Mouse (Mus musculus) embryonic fibroblast, embryonic 13.5 days (primary cell): Measurements from ENCODE around the gene Macrod2.

Experiments used
- CTCF ChIP-seq: IDR thresholded peaks from 2 replicates; pipeline ENCODE4 v1.5.1; 2011; ENCODE audit warnings: mild to moderate bottlenecking, control low read depth, low read length, moderate library complexity, borderline replicate concordance; ENCODE audit not compliant: insufficient read depth
- POLR2A ChIP-seq: IDR thresholded peaks from 2 replicates; pipeline ENCODE4 v1.6.1; 2011; ENCODE audit warnings: low read depth, mild to moderate bottlenecking, control low read depth, low read length, moderate library complexity

DNA sequence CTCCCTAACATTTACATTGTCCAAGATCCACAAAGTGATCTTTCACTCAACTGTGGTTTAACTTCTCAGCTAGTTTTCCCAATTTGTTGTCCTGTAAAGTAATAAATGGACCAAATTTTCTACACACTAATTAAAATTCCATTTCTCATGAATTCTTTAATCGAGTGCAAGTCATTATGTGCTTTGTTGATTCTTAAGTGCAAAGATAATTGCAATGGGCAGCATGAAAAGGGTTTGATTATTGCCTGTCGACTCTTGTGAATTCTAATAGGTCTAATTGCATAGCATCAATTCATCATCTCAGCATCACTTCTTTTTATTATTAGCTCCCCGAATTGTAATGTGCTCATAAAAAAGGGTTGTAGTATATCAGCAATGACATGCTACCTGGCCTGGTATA is 1095.4 kb downstream of the Macrod2 start:
- TF ChIP-seq CTCF (no peak), POLR2A (no peak)
